Mouse (Mus musculus): ENCODE data around the gene Tut7.

DNA sequence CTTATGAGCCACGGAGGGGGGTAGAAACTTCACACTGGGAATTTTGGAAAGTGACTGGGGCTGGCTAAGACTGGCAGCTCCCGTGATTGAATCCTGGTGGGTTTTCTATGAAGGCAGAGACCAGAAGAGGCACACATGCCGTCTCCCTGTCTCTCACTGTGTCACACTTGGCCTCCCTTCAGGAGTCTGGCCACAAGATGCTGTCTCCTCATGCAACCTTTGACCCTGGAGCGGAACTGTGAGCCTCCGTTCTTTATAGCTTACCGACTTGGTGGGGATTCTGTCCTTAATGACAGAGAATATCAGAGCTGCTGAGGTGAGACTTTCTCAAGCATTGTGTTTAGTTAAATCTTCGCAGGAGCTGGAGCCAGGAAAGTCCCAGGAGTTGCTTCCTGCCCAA is 49.5 kb upstream of the Tut7 start:
- no peak for TF ChIP-seq POLR2A (IDR thresholded peaks at IDR 0.05; ENCODE audit: control insufficient read depth, low read depth, low read length)
- TF ChIP-seq CTCF (IDR thresholded peaks at IDR 0.05; ENCODE audit: control insufficient read depth, insufficient read depth, insufficient replicate concordance, low read depth, low read length), result no peak

Data from testis, adult 2 months (tissue).